12 mouse cellular contexts compared by ENCODE assay signal in genomic region chr8:121180474-121181284, GRCm38 (mm10). TPM values are rescaled to one million over a fixed set of nuclear protein-coding genes. Genes with fewer than 3 reads are reported as not detected.
DNase-seq lines count a peak whose midpoint lies in the region; ATAC-seq and TF ChIP-seq lines count a peak whose summit lies in the region.
"Had no signal": no experiment of that assay in that cellular context is flagged by ENCODE, and none has a peak within 500 bp of the region (broad histone marks: within the 10 kb centered on the region; RNA-seq: fewer than 3 reads in every experiment).

No protein-coding gene starts in this region.

- H3K9me3 ChIP-seq in heart, embryonic 13.5 days, result no peaks in the 10 kb centered on the region
- no peaks in the 10 kb centered on the region for H3K9me3 ChIP-seq in embryonic facial prominence, embryonic 14.5 days (ENCODE audit: control insufficient read depth, low read length)
- H3K9me3 ChIP-seq in limb, embryonic 10.5 days (replicated peaks), result no peaks in the 10 kb centered on the region
- H3K9me3 ChIP-seq: liver, embryonic 13.5 days had no signal

- H3K27me3 ChIP-seq in heart, embryonic 13.5 days (replicated peaks), result peaks cover 3% of the 10 kb centered on the region; the same call in 1 of the 2 replicates
- no peaks in the 10 kb centered on the region for H3K27me3 ChIP-seq in embryonic facial prominence, embryonic 14.5 days (replicated peaks; ENCODE audit: control insufficient read depth, insufficient read depth, low read length)
- H3K27me3 ChIP-seq in limb, embryonic 10.5 days (ENCODE audit: low read depth, poor library complexity, severe bottlenecking), result peaks cover 3% of the 10 kb centered on the region; the same call in 1 of the 2 replicates
- H3K27me3 ChIP-seq in thymus, adult 2 months (ENCODE audit: control insufficient read depth, insufficient read depth, low read length), result no peaks in the 10 kb centered on the region
- H3K27me3 ChIP-seq: liver, embryonic 13.5 days had no signal

- H3K9ac ChIP-seq in heart, embryonic 13.5 days, result peak overlapping the region; percentile 25; the same call in 1 of the 2 replicates
- H3K9ac ChIP-seq in embryonic facial prominence, embryonic 14.5 days (ENCODE audit: low read depth, low read length), result no peak overlapping the region
- H3K9ac ChIP-seq: liver, embryonic 13.5 days had no signal

- H3K4me3 ChIP-seq in heart, embryonic 13.5 days, result no peak overlapping the region
- H3K4me3 ChIP-seq in embryonic facial prominence, embryonic 14.5 days (ENCODE audit: low read depth, low read length), result no peak overlapping the region
- no peak overlapping the region for H3K4me3 ChIP-seq in limb, embryonic 10.5 days
- no peak overlapping the region for H3K4me3 ChIP-seq in thymus, adult 2 months (ENCODE audit: control insufficient read depth, insufficient read depth, low read length)
- H3K4me3 ChIP-seq: liver, embryonic 13.5 days; myocyte had no signal

- no peak for TF ChIP-seq CTCF in thymus, adult 2 months (IDR thresholded peaks at IDR 0.05; ENCODE audit: borderline replicate concordance, control insufficient read depth, extremely low read depth, insufficient read depth, low read length, poor library complexity)

- H3K27ac ChIP-seq in heart, embryonic 13.5 days (replicated peaks), result peak overlapping the region; percentile 59; the same call in 1 of the 2 replicates
- peak overlapping the region; percentile 55; the same call in 1 of the 2 replicates for H3K27ac ChIP-seq in embryonic facial prominence, embryonic 14.5 days (replicated peaks; ENCODE audit: low read depth, low read length)
- H3K27ac ChIP-seq in limb, embryonic 10.5 days, result peak overlapping the region; percentile 72
- no peak overlapping the region for H3K27ac ChIP-seq in thymus, adult 2 months (ENCODE audit: control insufficient read depth, insufficient read depth, low read length)
- H3K27ac ChIP-seq: liver, embryonic 13.5 days had no signal

- TF ChIP-seq POLR2A in thymus, adult 2 months (IDR thresholded peaks at IDR 0.05; ENCODE audit: control insufficient read depth, extremely low read depth, insufficient read depth, low read length, poor library complexity), result no peak

- H3K4me2 ChIP-seq in heart, embryonic 13.5 days, result no peak overlapping the region
- peak overlapping the region; percentile 25 for H3K4me2 ChIP-seq in embryonic facial prominence, embryonic 14.5 days (ENCODE audit: low read depth, low read length)
- H3K4me2 ChIP-seq: liver, embryonic 13.5 days had no signal

- WGBS in heart, embryonic 13.5 days, result 68% methylated on average over 21 of the region's 21 CpGs
- 23% methylated on average over 21 of the region's 21 CpGs for WGBS in embryonic facial prominence, embryonic 14.5 days
- 66% methylated on average over 21 of the region's 21 CpGs for WGBS in limb, embryonic 10.5 days
- 87% methylated on average over 21 of the region's 21 CpGs for WGBS in thymus, adult 2 months

- no peak for DNase-seq in heart, postnatal 36 days
- DNase-seq in Muller cell, postnatal 12 days (ENCODE audit: inconsistent ontology term), result peak; percentile 26
- DNase-seq in embryonic facial prominence, embryonic 14.5 days (ENCODE audit: low spot score), result peak; percentile 65
- DNase-seq in limb, embryonic 10.5 days (ENCODE audit: low spot score), result peak; percentile 41
- no peak for DNase-seq in layer of hippocampus, adult 11-12 months (ENCODE audit: low spot score)
- no peak for DNase-seq in ovary, postnatal 14 days (ENCODE audit: low spot score)
- DNase-seq in thymus, adult 2 months, result no peak
- DNase-seq: liver, embryonic 13.5 days; right cerebral cortex, postnatal 4 days had no signal

- no peaks in the 10 kb centered on the region for H3K36me3 ChIP-seq in heart, embryonic 13.5 days
- H3K36me3 ChIP-seq in embryonic facial prominence, embryonic 14.5 days (ENCODE audit: control insufficient read depth, insufficient read depth, low read length), result no peaks in the 10 kb centered on the region
- H3K36me3 ChIP-seq in limb, embryonic 10.5 days, result no peaks in the 10 kb centered on the region
- no peaks in the 10 kb centered on the region for H3K36me3 ChIP-seq in thymus, adult 2 months (ENCODE audit: control insufficient read depth, insufficient read depth, low read length)
- H3K36me3 ChIP-seq: liver, embryonic 13.5 days had no signal

- H3K4me1 ChIP-seq in heart, embryonic 13.5 days, result peaks cover 19% of the 10 kb centered on the region
- H3K4me1 ChIP-seq in embryonic facial prominence, embryonic 14.5 days (ENCODE audit: control insufficient read depth, insufficient read depth, low read length), result peaks cover 13% of the 10 kb centered on the region; the same call in 1 of the 2 replicates
- peaks cover 48% of the 10 kb centered on the region for H3K4me1 ChIP-seq in limb, embryonic 10.5 days
- H3K4me1 ChIP-seq in thymus, adult 2 months (replicated peaks; ENCODE audit: control insufficient read depth, insufficient read depth, low read length), result no peaks in the 10 kb centered on the region
- H3K4me1 ChIP-seq: liver, embryonic 13.5 days had no signal

- no peak for ATAC-seq in heart, embryonic 13.5 days (ENCODE audit: extremely low read depth, insufficient number of reproducible peaks, low FRiP score, low TSS enrichment)
- ATAC-seq in embryonic facial prominence, embryonic 14.5 days (ENCODE audit: low read depth), result peak; percentile 53; the same call in 1 of the 2 replicates

- intact Hi-C loops in heart, postnatal 36 days (cut with DNase I), result no loop called here

RNA-seq across cellular contexts. Expression of gene Foxl1, which starts 52.9 kb away (rescaled TPM):
- polyA plus RNA-seq in heart, embryonic 13.5 days (2015; fragmentation: Nextera tagmentation; extraction: Ambion mirVana), result 0.52 and 0.64 TPM in 2 replicates
- total RNA-seq in heart, postnatal 36 days (2021), result under 1 TPM in 1 of 2 experiments, not detected in 1; 0.14 TPM
- polyA plus RNA-seq in embryonic facial prominence, embryonic 14.5 days (2014; fragmentation: Nextera tagmentation; extraction: Ambion mirVana), result 0.32 and 0.96 TPM in 2 replicates
- polyA plus RNA-seq in limb, embryonic 10.5 days (2016; fragmentation: Nextera tagmentation; extraction: Ambion mirVana), result 0.13 and 0.15 TPM in 2 replicates
- 0.11 and 0.14 TPM in 2 replicates for polyA plus RNA-seq in thymus, adult 2 months (2012; rRNA removed)
- total RNA-seq: granulocyte monocyte progenitor cell, adult 5-6 weeks had no signal

Comparison
In these comparisons a context has a peak if more than half of its experiments do, and no peak if none do; other contexts are left out.
1. DNase-seq: peak in Muller cell, postnatal 12 days (single experiment), embryonic facial prominence, embryonic 14.5 days (single experiment) and limb, embryonic 10.5 days (single experiment); none in heart, postnatal 36 days (0 of 2), layer of hippocampus, adult 11-12 months (single experiment), ovary, postnatal 14 days (single experiment) and thymus, adult 2 months (single experiment).